Mouse (Mus musculus) kidney, postnatal 36 days (tissue): ENCODE results near the gene Cldn14.
A peak's percentile ranks its signal among the peaks of the same experiment; 100 is the strongest.
"Not testable (repeated sequence)": the region's sequence is repeated elsewhere in the genome, so short reads cannot be mapped to it uniquely, and the experiment has no call there.

Experiments
- DNase-seq, 2 experiments: peaks; one replicate each; pipeline ENCODE4 v3.0.0; 2021 to 2022; ENCODE audit warnings: mixed read lengths in 2 of 2

The Cldn14 gene

GRCm38 (mm10) chr16:94008737-94009136 lies at the start of gene Cldn14:
Cldn14 (minus strand) TSS chr16:94008837.
- no peak for DNase-seq

- no peak for DNase-seq
Measured at GRCm38 (mm10) chr16:94055576-94055975, 46.9 kb upstream of the Cldn14 start.

GRCm38 (mm10) chr16:94055176-94055575 lies 46.5 kb upstream of the Cldn14 start:
- DNase-seq = no peak

- no peak for DNase-seq
Measured at GRCm38 (mm10) chr16:94050368-94050767, 41.7 kb upstream of the Cldn14 start.

GRCm38 (mm10) chr16:94044996-94045395 lies 36.4 kb upstream of the Cldn14 start:
- no peak for DNase-seq

- DNase-seq = no peak
Measured at GRCm38 (mm10) chr16:94043797-94044196, 35.2 kb upstream of the Cldn14 start.

GRCm38 (mm10) chr16:94041065-94041712 lies 32.6 kb upstream of the Cldn14 start:
- DNase-seq = no peak

GRCm38 (mm10) chr16:94040485-94040884 lies 31.8 kb upstream of the Cldn14 start:
- DNase-seq = peak in 1 of 2 experiments; percentile 29

- DNase-seq = no peak
Measured at GRCm38 (mm10) chr16:94038986-94039341, 30.3 kb upstream of the Cldn14 start.

GRCm38 (mm10) chr16:94038272-94038985 lies 29.8 kb upstream of the Cldn14 start:
- peak; percentile 53 to 84 for DNase-seq

GRCm38 (mm10) chr16:94037280-94037679 lies 28.6 kb upstream of the Cldn14 start:
- DNase-seq = no peak

- no peak for DNase-seq
Measured at GRCm38 (mm10) chr16:94034152-94034551, 25.5 kb upstream of the Cldn14 start.

- DNase-seq = no peak
Measured at GRCm38 (mm10) chr16:94032270-94032669, 23.6 kb upstream of the Cldn14 start.

GRCm38 (mm10) chr16:94023352-94024280 lies 15.0 kb upstream of the Cldn14 start:
- DNase-seq = no peak

- peak in 1 of 2 experiments; percentile 5 for DNase-seq
Measured at GRCm38 (mm10) chr16:94019725-94020124, 11.1 kb upstream of the Cldn14 start.

GRCm38 (mm10) chr16:94017953-94018352 lies 9.3 kb upstream of the Cldn14 start:
- DNase-seq = no peak

- DNase-seq = no peak
Measured at GRCm38 (mm10) chr16:94014489-94015096, 6.0 kb upstream of the Cldn14 start.

- not testable (repeated sequence) for DNase-seq
Measured at GRCm38 (mm10) chr16:94013328-94014086, 4.9 kb upstream of the Cldn14 start.

- DNase-seq = no peak
Measured at GRCm38 (mm10) chr16:94011224-94011623, 2.6 kb upstream of the Cldn14 start.

- DNase-seq = no peak
Measured at GRCm38 (mm10) chr16:94010633-94011032, 2.0 kb upstream of the Cldn14 start.

GRCm38 (mm10) chr16:94010156-94010555 lies 1.5 kb upstream of the Cldn14 start:
- no peak for DNase-seq

- no peak for DNase-seq
Measured at GRCm38 (mm10) chr16:94009356-94009755, 719 bp upstream of the Cldn14 start.
